Mouse (Mus musculus) midbrain, embryonic 14.5 days (tissue): ENCODE measurements around the gene Tprkb. TPM values are rescaled to one million over a fixed set of nuclear protein-coding genes. Genes with fewer than 3 reads are reported as not detected.
"Not testable (repeated sequence)": the region's sequence is repeated elsewhere in the genome, so short reads cannot be mapped to it uniquely, and the experiment has no call there.

ENCODE experiments used
- ATAC-seq: fragments of 200-750 bp; cut with Nextera tagmentation; 2 replicates; pipeline ENCODE4 v1.8.0; 2017; ENCODE audit warnings: moderate number of reproducible peaks, moderate library complexity; ENCODE audit not compliant: low FRiP score, low TSS enrichment
- DNase-seq: peaks from one replicate; pipeline ENCODE4 v3.0.0-alpha.2; 2015
- H3K27ac ChIP-seq: fragments of 300-500 bp; sonication (generic); replicated peaks from 2 replicates; pipeline ENCODE4 v1.5.1; 2014; ENCODE audit warnings: mild to moderate bottlenecking, low read depth, low read length, moderate library complexity
- H3K27me3 ChIP-seq: fragments of 300-500 bp; sonication (generic); 2 replicates; pipeline ENCODE4 v1.6.1; 2014; ENCODE audit warnings: low read length, control low read depth, mixed read lengths; ENCODE audit not compliant: control insufficient read depth, insufficient read depth
- H3K36me3 ChIP-seq: fragments of 300-500 bp; sonication (generic); 2 replicates; pipeline ENCODE4 v1.6.1; 2014; ENCODE audit warnings: low read length, control low read depth; ENCODE audit not compliant: control insufficient read depth, insufficient read depth
- H3K4me1 ChIP-seq: fragments of 300-500 bp; sonication (generic); 2 replicates; pipeline ENCODE4 v1.6.1; 2014; ENCODE audit warnings: mild to moderate bottlenecking, antibody characterized with exemption, low read length, control low read depth; ENCODE audit not compliant: control insufficient read depth, insufficient read depth
- H3K4me2 ChIP-seq: fragments of 300-500 bp; sonication (generic); 2 replicates; pipeline ENCODE4 v1.6.1; 2014; ENCODE audit warnings: mild to moderate bottlenecking, low read length, moderate library complexity
- H3K4me3 ChIP-seq: fragments of 300-500 bp; sonication (generic); replicated peaks from 2 replicates; pipeline ENCODE4 v1.5.1; 2014; ENCODE audit warnings: low read depth, low read length
- H3K9ac ChIP-seq: fragments of 300-500 bp; sonication (generic); replicated peaks from 2 replicates; pipeline ENCODE4 v1.6.1; 2014; ENCODE audit warnings: mild to moderate bottlenecking, low read length, moderate library complexity
- H3K9me3 ChIP-seq: fragments of 300-500 bp; sonication (generic); 2 replicates; pipeline ENCODE4 v1.6.1; 2016; ENCODE audit warnings: low read length, control low read depth, mixed read lengths; ENCODE audit not compliant: control insufficient read depth
- WGBS: fragments of 180-500 bp; shearing (Covaris S2); extraction: QIAGEN DNeasy Blood & Tissue Kit; methylation state at CpG from one replicate; pipeline ENCODE4 v1.1.7; 2014; 5-methylcytosine and 5-hydroxymethylcytosine counted together
- polyA plus RNA-seq: library from polyadenylated mRNA; unstranded; fragments of >200 nt; fragmentation: Nextera tagmentation; extraction: Ambion mirVana; gene quantifications from 2 replicates; pipeline ENCODE4 v1.2.1, GENCODE M21; 2014

Tprkb gene
- polyA plus RNA-seq = 49.1 and 50.7 TPM in 2 replicates

DNA sequence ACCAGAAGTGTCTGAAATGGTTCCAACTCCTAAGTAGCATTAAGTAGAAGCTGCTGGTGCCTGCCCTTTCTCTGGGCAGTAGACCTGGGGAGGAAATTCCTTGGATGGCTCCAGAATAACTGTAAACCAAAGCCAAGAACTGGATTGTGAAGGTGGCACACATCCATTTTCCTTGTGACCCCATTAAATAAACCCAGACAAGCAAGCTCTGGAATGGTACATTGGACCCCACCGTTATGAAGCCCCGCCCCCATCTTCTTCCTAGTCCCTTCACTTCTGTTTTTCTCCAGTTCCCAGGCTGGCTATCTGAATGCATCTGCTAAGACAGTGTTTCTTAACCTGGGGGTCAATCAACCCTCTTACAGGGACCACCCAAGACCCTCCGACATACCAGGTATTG lies at the start of gene Tprkb:
Gene Tprkb, plus strand, starts transcription at position 279 of the 400 bp plus-strand sequence.
- no peak within 1 kb of the TSS for H3K4me2 ChIP-seq
- ATAC-seq (no peak), DNase-seq (no peak)
- no peak within 1 kb of the TSS for H3K9ac ChIP-seq
- 91% methylated on average over 3 of the region's 3 CpGs for WGBS
- H3K4me3 ChIP-seq = no peak within 1 kb of the TSS
- no peak within 1 kb of the TSS for H3K27ac ChIP-seq
- H3K4me1 ChIP-seq = peaks cover 11% of the 10 kb centered on the region
- no peaks in the 10 kb centered on the region for H3K27me3 ChIP-seq
- H3K9me3 ChIP-seq = no peaks in the 10 kb centered on the region
- H3K36me3 ChIP-seq = no peaks in the 10 kb centered on the region

DNA sequence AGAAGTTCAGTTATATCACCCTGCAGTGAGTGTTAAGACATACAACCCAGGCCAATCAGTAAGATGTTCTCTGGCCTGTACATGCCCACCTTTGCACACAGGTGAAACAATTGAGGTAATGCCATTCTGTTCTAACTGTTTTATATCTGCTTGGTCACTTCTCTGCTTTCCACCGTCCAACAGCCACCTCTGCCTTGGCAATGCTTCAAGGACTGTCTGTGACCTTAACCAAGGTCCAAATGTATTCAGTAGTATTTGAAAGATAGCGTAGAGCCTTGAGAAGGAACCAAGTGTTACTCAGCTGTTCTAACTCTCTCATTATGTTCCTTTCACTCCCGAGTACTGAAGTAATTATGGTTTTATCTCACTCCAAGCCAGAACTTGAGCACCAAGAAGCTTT lies 49.1 kb upstream of the Tprkb start:
- no peak overlapping the region for H3K27ac ChIP-seq
- H3K4me1 ChIP-seq = no peaks in the 10 kb centered on the region
- no peak overlapping the region for H3K4me2 ChIP-seq
- no peak for DNase-seq
- H3K9ac ChIP-seq = no peak overlapping the region
- H3K4me3 ChIP-seq = no peak overlapping the region
- H3K27me3 ChIP-seq = no peaks in the 10 kb centered on the region
- no peak for ATAC-seq
- WGBS = 89% methylated on average over 3 of the region's 3 CpGs
- no peaks in the 10 kb centered on the region for H3K9me3 ChIP-seq
- H3K36me3 ChIP-seq = no peaks in the 10 kb centered on the region

DNA sequence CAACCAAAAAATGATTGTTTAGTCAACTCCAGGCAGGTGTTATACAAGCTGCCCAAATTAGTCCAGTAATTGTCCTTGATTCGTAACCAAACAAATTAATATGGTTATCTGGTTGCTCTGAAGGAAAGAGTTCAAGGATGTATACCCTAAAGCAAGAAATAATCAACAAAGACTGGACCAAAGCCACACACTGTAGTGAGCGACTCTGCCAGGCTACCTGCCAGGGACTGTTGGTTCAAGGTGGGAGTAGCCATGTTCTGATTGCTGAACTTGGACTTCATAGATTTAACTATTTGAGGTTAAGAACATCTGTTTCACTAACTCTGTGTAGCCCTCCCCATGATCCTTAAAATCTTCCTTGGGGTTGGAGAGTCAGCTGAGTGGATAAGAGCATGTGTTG lies 48.5 kb upstream of the Tprkb start:
- no peaks in the 10 kb centered on the region for H3K27me3 ChIP-seq
- H3K4me1 ChIP-seq = no peaks in the 10 kb centered on the region
- no peak for DNase-seq
- no peak overlapping the region for H3K4me2 ChIP-seq
- no peak overlapping the region for H3K27ac ChIP-seq
- WGBS = 85% methylated on average over 2 of the region's 2 CpGs
- H3K36me3 ChIP-seq = no peaks in the 10 kb centered on the region
- no peak for ATAC-seq
- H3K9me3 ChIP-seq = no peaks in the 10 kb centered on the region
- H3K9ac ChIP-seq = no peak overlapping the region
- H3K4me3 ChIP-seq = no peak overlapping the region

DNA sequence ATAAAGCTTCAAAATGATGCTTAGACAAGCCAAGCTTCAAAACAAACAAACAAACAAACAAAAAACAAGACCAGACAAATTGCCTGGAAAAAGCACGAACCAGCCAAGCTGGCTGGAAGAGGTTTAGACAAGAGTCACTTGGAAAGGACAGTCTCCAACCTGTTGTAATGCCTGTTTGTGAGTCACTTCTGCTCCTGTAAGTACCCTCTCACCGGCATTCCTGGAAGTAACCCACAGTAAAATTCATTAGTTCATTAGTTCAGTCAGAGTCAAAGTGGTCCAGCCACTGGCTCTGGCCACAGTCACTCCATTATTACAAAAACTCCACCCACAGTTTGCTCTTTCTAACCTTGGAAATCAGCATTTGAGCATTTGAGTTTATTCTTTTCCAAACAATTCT lies 47.8 kb upstream of the Tprkb start:
- ATAC-seq (no peak), DNase-seq (no peak)
- no peak overlapping the region for H3K4me3 ChIP-seq
- no peak overlapping the region for H3K4me2 ChIP-seq
- H3K36me3 ChIP-seq = no peaks in the 10 kb centered on the region
- no peak overlapping the region for H3K9ac ChIP-seq
- H3K27ac ChIP-seq = no peak overlapping the region
- no peaks in the 10 kb centered on the region for H3K4me1 ChIP-seq
- H3K27me3 ChIP-seq = no peaks in the 10 kb centered on the region
- WGBS = 87% methylated on average over 2 of the region's 2 CpGs
- H3K9me3 ChIP-seq = no peaks in the 10 kb centered on the region

DNA sequence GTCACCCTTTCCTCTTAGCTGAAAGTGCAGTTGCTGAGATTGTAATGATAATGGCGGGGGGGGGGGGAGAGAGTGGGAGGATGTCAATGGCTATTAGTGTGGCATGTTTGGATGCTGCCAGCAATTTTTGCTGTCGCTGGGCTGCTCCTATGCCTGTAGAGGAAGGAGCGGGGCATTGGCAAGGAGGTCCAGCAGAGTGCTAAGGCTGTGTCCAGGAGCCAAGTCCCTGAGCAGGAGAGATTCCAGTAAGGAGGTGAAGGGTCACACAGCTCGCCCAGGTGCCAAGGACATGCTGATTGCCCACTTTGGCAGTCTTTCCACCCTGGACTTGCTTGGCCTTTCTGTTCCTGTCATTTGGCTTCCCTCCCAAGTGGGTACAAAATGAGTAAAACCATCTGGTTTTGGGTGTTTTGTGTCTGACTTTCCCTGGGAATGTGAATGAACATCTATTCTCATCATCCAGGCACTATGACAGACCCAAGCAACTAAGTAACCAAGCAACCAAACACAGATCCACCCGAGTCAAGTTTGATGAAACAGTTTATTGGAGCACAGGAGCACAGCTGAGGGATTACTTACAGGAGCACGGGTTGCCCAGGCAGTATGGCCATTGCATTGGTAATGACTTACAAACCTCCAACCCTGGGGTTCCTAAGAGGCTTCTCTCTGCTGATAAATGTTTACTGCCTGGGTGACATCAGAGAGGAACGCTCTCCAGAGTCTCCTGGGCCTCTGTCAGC lies 46.6 kb upstream of the Tprkb start:
- not testable (repeated sequence) for H3K27me3 ChIP-seq, H3K9ac ChIP-seq, H3K36me3 ChIP-seq, H3K27ac ChIP-seq, H3K4me2 ChIP-seq, H3K4me1 ChIP-seq, ATAC-seq, H3K9me3 ChIP-seq, DNase-seq, H3K4me3 ChIP-seq
- 81% methylated on average over 5 of the region's 7 CpGs for WGBS

DNA sequence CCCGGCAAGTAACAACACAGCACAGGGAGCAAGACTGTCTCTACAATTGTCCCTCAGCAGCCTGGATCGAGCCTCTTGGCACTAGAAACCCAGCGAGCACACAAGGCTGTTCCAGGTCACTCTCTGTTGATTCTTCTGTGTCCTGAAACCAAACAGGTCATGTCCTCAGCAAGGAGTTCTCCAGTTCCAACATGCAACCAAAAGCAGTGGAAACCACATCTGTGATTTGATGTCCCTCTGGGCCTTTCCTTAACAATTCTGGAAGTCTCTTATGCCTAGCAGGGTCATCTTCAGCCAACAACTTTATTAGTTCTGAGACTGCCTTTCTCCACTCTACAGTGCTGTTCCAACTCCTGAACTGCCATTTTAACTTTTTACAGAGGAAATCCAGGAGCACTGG lies 45.5 kb upstream of the Tprkb start:
- not testable (repeated sequence) for ATAC-seq, H3K4me1 ChIP-seq, H3K9me3 ChIP-seq, H3K4me2 ChIP-seq, H3K27ac ChIP-seq, H3K36me3 ChIP-seq, DNase-seq, H3K9ac ChIP-seq, H3K27me3 ChIP-seq, H3K4me3 ChIP-seq
- 82% methylated on average over 3 of the region's 3 CpGs for WGBS

DNA sequence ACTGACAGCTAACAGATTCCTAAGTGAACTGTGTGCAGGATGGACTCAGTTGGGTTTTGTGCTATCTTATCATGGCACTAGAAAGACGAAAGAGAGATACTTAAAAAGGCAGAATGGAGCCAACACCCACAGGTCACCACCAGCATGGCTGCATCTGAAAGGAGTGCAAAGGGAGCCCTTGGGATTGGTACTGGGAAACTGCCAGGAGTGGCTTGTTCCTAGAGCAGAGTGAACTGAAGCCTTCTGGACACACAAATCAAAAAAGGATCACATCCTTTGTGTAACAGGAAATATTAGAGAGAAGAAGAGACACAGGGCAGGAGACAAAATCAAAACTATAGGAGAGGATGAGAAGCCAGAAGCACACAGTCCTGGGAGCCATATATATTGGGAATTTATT lies 44.7 kb upstream of the Tprkb start:
- not testable (repeated sequence) for H3K4me3 ChIP-seq, H3K9me3 ChIP-seq, H3K27ac ChIP-seq, H3K36me3 ChIP-seq, H3K4me2 ChIP-seq, H3K9ac ChIP-seq, H3K27me3 ChIP-seq, ATAC-seq, DNase-seq, H3K4me1 ChIP-seq
- WGBS = 46% methylated on average over 1 of the region's 1 CpGs

DNA sequence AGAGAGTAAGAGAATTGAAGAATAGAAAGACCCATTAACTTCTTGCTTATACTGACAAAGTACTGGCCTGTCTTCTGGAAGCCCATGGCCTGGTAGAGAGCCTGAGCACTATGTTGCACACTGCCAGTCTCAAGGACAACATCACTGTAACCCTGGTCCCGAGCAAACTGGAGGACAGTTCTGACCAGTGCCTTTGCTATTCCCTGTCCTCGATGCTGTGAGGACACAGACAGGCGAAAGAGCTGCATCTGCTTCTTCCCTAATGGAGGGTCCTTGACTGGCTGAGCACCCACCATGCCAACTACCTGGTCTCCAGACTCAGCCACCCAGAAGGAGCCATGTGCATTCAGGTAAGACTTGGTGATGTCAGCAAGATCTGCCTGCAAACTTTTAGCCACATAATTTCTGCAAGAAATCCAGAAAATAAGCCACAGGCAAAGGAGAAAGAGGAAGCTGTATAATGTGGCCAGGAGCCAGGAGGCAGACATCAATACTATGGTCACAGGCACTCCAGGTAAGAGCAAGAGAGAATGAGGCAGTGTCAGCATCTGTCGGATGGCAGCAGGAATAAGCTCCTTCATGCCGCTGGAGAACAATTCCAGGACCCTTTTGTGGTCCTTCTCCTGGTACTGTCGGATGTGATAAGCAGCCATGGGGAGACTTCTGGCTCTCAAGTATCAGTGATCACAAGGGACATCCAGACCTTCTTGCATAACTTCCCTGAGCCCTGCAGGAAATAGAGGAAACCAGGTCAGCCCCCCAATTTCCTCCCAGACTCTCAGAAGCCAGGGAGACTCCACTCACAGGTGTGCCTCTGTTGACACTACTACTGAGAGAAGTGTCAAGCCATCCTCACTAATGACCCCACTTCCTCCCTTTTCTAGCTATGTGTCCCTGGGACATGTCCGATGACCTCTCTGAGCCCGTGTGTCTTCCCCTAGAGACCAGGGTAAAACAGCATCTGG lies 43.7 kb upstream of the Tprkb start:
- WGBS = 83% methylated on average over 8 of the region's 8 CpGs
- Histone ChIP-seq H3K27ac (no peak overlapping the region), H3K9ac (no peak overlapping the region), H3K27me3 (no peaks in the 10 kb centered on the region), H3K4me2 (no peak overlapping the region), H3K9me3 (no peaks in the 10 kb centered on the region), H3K4me1 (no peaks in the 10 kb centered on the region), H3K36me3 (no peaks in the 10 kb centered on the region), H3K4me3 (no peak overlapping the region)
- DNase-seq (no peak), ATAC-seq (no peak)
